Mouse (Mus musculus): Measurements from ENCODE around the gene Mta3. TPM values are rescaled to one million over a fixed set of nuclear protein-coding genes. Genes with fewer than 3 reads are reported as not detected.

Mta3 gene
- polyA plus RNA-seq, 1 experiment from 2014 or later: 29.8 TPM

DNA sequence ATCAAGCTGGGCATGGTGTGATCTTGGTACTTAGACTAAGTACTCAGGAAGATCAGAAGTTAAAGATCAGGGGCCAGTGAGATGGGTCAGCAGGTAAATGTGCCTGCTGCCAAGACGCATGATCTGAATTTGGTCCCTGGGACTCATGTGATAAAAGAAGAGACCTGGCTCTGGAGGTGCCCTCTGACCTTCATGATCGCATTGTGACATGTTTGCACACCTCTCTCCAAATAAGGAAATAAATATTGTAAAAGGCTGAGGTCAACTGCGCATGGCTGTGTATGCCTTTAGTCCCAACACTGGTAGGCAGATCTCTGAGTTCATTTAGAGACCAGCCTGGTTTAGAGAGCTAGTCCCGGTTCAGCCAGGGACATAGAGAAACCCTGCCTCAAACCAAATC is 164.4 kb downstream of the Mta3 start:
- WGBS: 69% methylated on average over 4 of the region's 4 CpGs
- TF ChIP-seq CTCF (IDR thresholded peaks at IDR 0.05; ENCODE audit: low read depth): no peak
- H3K4me3 ChIP-seq (ENCODE audit: low read depth, low read length): no peak overlapping the region
- H3K9me3 ChIP-seq (ENCODE audit: control insufficient read depth): no peaks in the 10 kb centered on the region
- ATAC-seq: no peak
- no peaks in the 10 kb centered on the region for H3K36me3 ChIP-seq (ENCODE audit: control insufficient read depth, insufficient read depth)
- H3K4me2 ChIP-seq (replicated peaks; ENCODE audit: low read depth): no peak overlapping the region
- no peaks in the 10 kb centered on the region for H3K4me1 ChIP-seq (replicated peaks; ENCODE audit: control insufficient read depth, insufficient read depth, low read length)
- H3K9ac ChIP-seq (ENCODE audit: low read depth, low read length): no peak overlapping the region
- H3K27ac ChIP-seq (ENCODE audit: low read depth, low read length): no peak overlapping the region
- no peaks in the 10 kb centered on the region for H3K27me3 ChIP-seq (replicated peaks; ENCODE audit: control insufficient read depth, insufficient read depth, low read length)

Other genes starting within 250 kb of the Mta3 start
- gene Cox7a2l, start 188.8 kb upstream of the Mta3 start, polyA plus RNA-seq (2015; fragmentation: Nextera tagmentation; extraction: Ambion mirVana): 226 and 233 TPM in 2 replicates
- not detected in 2 replicates for gene Kcng3, start 74.3 kb upstream of the Mta3 start, polyA plus RNA-seq (2015; fragmentation: Nextera tagmentation; extraction: Ambion mirVana)
- gene Haao, start 141.8 kb downstream of the Mta3 start, polyA plus RNA-seq (2015; fragmentation: Nextera tagmentation; extraction: Ambion mirVana): 0.40 TPM in 1 of 2 replicates, not detected in the other

Measured in intestine, postnatal 0 days (tissue).